Mouse (Mus musculus) splenic B cell, adult 2 months (primary cell): Measurements from ENCODE around the gene Eno1.
"Not testable (repeated sequence)": the region's sequence is repeated elsewhere in the genome, so short reads cannot be mapped to it uniquely, and the experiment has no call there.

ENCODE experiments used
- DNase-seq: peaks from one replicate; pipeline ENCODE4 v3.0.0-alpha.2; 2011; ENCODE audit warnings: low read depth, low spot score
- H3K27me3 ChIP-seq: 2 replicates; pipeline ENCODE4 v1.6.1; 2012; ENCODE audit warnings: mild to moderate bottlenecking, low read length, moderate library complexity, mixed read lengths; ENCODE audit not compliant: control insufficient read depth, poor library complexity, insufficient read depth, severe bottlenecking
- H3K36me3 ChIP-seq: 2 replicates; pipeline ENCODE4 v1.6.1; 2012; ENCODE audit warnings: mild to moderate bottlenecking, low read length, moderate library complexity, mixed read lengths; ENCODE audit not compliant: control insufficient read depth, poor library complexity, insufficient read depth, severe bottlenecking

Gene Eno1

DNA sequence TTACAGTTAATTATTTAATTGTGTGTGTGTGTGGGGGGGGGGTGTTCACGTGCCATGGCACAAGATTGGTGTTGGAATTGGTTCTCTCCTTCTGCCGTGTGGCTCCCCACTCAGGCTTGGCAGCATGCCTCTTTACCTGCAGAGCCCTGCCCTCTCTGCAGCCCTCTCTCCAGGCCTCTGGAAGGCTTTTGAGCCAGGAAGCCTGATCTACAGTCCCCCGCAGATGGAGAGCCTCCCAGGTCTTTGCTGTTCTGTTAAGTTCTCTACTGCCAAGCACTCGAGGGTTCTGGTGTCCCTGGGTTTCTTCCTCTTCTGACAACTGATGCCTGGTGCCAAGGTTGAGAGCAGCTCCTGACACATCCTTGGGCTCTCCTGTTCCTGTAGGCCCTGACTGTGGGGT, 17.9 kb downstream of the Eno1 start:
- DNase-seq: no peak
- no peaks in the 10 kb centered on the region; the same call in 1 of the 2 replicates for H3K36me3 ChIP-seq
- H3K27me3 ChIP-seq: no peaks in the 10 kb centered on the region

DNA sequence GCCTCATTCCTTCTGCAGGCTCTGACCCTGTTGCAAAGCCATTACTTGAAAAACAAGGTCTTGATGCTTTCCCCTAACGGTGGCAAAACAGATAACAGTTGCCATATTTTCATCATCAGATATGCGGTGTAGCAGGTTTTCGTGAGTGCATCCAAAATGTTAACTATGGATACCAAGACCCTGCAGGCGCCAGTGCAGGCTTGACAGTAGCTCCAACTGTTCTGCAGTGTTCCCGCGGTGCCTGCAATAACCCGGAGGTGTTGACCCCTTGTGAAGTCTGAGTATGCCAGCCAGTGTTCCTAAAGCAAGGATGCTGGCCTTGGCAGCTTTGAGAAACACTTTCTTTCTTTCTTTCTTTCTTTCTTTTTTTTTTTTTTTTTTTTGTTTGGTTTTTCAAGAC, 18.7 kb downstream of the Eno1 start:
- H3K36me3 ChIP-seq: no peaks in the 10 kb centered on the region

DNA sequence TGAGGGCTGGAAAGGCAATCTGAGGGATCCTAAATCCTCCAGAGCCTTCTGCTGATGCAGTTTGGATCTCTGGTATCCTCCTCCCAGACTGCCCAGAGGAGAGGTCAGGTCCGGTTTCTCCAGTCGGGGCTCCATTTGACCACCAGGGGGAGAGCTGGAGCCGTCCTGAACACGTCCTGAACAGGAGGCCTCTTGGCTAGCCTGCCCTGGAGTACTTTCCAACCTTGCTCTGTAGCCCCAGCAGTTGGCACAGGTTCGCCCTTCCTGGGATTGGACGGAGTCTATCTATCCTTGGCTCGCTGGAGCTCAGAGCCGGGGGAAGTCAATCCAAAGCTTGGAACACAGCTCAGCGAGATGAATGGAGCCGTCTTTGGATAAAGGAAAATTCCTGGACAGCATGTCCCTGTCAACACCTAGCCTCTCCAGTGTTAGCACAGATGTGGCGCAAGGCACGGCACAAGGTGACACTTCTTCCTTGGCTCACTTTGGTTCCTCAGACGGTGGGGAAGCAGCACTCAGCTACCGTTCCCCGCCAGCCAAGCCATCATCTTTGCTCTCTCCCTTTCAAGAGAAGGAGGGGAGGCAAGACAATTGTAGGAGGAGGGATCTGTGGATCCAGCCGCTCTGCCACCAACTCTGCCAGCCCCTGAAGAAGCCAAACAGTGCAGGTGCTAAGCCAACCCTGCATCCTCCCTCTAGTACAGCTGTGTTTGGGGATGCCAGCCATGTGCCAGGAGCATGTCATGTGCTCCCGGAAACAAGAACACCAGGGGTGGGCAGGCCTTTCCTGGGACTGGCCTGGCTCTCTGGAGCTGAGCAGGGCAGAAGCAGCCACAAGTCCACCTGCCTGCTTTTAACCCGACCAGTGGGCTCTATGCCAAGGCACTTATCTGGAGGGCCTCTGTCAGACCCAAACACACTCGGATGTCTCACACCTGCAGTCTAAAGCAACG, 21.0 kb downstream of the Eno1 start:
- Histone ChIP-seq H3K27me3 (no peaks in the 10 kb centered on the region), H3K36me3 (no peaks in the 10 kb centered on the region)
- DNase-seq: peak; percentile 83

More for the DNA sequence above, 18.7 kb downstream of the Eno1 start:
- no peaks in the 10 kb centered on the region for H3K27me3 ChIP-seq
- DNase-seq: no peak

- DNase-seq: no peak
- Histone ChIP-seq H3K27me3 (no peaks in the 10 kb centered on the region), H3K36me3 (no peaks in the 10 kb centered on the region)
Measured at GRCm38 (mm10) chr4:150258388-150258787, 21.9 kb downstream of the Eno1 start.

DNA sequence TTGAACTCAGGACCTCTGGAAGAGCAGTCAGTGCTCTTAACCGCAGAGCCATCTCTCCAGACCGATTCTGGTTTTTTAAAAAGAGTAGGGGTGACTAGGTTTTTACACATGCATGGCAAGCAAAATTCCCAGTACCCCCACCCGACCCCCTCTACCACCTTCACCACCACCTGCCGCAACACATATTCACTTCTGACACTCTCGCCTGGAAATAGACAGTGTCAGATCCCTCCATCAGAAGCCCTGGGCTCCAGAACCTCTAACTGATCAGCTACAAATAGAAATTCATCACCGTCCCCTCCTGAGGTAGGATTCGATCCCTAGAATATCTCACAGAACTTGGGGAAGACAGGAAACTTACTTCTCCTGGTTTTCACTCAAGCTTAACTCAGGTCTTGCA, 23.1 kb downstream of the Eno1 start:
- DNase-seq: no peak
- H3K36me3 ChIP-seq: no peaks in the 10 kb centered on the region
- H3K27me3 ChIP-seq: no peaks in the 10 kb centered on the region

DNA sequence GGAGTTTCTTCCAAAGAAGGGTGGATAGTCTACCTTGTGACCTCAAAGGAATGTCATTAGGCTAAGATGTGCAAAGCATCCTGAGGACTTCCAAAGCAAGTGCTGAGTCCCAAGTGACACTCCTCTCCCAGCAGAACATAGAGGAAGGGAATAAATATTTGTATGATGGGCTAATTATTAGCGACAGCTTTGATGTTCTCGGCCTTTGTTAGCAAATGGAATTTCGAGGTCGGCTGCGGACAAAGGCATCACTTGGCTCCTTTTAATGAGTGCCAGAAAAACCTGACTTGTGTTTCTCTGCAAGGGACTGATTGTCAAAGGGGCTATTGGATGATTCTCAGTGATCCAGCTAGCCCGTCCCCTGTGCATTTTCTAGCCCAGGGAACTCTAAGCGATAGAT, 23.6 kb downstream of the Eno1 start:
- Histone ChIP-seq H3K27me3 (no peaks in the 10 kb centered on the region; the same call in 1 of the 2 replicates), H3K36me3 (no peaks in the 10 kb centered on the region)
- no peak for DNase-seq

GRCm38 (mm10) chr4:150260745-150261144, 24.2 kb downstream of the Eno1 start:
- H3K27me3 ChIP-seq: no peaks in the 10 kb centered on the region; the same call in 1 of the 2 replicates
- DNase-seq: peak; percentile 60
- H3K36me3 ChIP-seq: no peaks in the 10 kb centered on the region

- no peaks in the 10 kb centered on the region for H3K36me3 ChIP-seq
- no peaks in the 10 kb centered on the region; the same call in 1 of the 2 replicates for H3K27me3 ChIP-seq
- DNase-seq: no peak
Measured at GRCm38 (mm10) chr4:150262301-150262700, 25.8 kb downstream of the Eno1 start.

- peak; percentile 51 for DNase-seq
- Histone ChIP-seq H3K27me3 (no peaks in the 10 kb centered on the region; the same call in 1 of the 2 replicates), H3K36me3 (no peaks in the 10 kb centered on the region)
Measured at GRCm38 (mm10) chr4:150264903-150265302, 28.4 kb downstream of the Eno1 start.

DNA sequence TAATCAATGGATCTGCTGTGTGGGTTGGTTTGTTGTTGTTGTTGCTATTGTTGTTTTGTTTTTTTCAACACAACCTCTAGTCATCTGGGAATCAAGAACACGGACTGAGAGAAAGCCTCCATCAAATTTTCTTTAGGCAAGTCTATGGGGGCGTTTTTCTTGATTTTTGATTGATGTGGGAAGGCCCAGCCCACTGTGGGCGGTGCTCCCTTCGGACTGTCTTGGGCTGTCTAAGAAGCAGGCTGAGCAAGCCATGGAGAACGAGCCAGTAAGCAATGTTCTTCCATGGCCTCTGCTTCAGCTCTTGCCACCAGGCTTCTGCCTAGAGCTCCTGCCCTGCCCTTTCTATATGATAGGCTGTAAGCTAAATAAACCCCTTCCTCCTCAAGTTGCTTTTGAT, 28.9 kb downstream of the Eno1 start:
- H3K36me3 ChIP-seq: no peaks in the 10 kb centered on the region
- H3K27me3 ChIP-seq: no peaks in the 10 kb centered on the region; the same call in 1 of the 2 replicates
- no peak for DNase-seq

GRCm38 (mm10) chr4:150266655-150267223, 30.2 kb downstream of the Eno1 start:
- H3K27me3 ChIP-seq: no peaks in the 10 kb centered on the region; the same call in 1 of the 2 replicates
- no peaks in the 10 kb centered on the region for H3K36me3 ChIP-seq
- DNase-seq: no peak

DNA sequence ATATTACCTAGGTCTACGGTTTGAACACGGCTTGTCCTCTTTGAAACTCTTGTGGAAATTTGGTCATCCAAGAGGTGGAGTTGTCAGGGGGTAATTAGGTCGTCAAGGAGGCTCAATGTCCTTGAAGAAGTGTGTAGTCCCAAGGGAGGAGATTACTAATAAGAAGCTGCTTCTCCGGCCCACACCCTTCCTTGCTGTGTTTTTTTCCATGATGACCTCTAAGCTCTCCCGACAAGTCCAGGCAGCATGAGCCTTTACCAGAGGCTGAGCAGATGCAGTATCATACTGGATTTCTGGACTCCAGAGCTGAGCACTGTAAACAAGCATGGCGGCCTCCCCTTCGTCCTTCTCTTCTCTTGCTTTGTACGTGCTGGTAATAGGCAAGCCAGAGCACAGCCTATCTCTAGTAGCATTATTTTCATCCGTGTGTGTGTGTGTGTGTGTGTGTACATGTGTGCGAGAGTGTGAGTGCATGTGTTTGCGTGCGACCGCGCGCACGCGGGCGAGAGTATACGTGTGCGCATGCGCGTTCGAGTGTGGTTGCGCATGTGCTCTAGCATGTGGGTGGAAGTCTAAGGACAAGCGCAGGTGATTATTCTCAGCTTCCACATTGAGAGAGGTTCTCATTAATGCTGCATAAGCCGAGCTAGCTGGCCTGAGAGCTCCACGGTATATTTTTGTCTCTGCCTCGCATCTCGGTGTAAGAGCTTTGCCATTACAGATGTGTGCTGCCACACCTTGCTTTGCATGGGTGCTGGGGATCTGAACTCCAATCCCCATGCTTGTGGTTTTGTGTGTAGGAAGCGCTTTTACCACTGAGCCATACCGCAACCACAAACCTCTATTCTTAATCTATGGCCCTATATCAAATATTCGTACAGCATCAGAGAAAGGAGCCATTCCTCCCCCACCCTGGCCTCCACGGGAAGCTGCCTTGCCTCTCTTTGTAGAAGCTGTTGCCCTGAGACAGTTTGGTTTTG, 32.4 kb downstream of the Eno1 start:
- Histone ChIP-seq H3K27me3 (no peaks in the 10 kb centered on the region; the same call in 1 of the 2 replicates), H3K36me3 (no peaks in the 10 kb centered on the region)
- peak; percentile 50 for DNase-seq

DNA sequence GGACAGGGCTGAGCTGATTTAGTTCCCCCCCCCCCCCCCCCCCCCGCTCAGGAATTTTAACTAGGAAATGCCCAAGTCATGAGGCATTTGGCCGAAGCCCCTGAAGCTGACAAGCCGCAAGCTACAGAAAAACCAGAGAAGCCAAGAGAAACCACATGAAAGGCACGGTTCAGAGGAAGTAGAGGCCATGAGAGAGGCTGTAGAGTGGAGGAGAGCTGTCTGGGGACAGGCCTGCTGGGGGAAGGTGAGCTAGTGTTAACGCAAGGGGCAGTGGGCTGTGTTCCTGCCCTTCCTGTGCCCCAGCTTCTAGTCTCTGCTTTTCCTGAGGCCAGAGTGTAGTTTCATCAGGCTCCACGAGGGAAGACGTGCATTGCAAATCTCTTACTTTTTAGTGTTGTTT, 33.2 kb downstream of the Eno1 start:
- peak; percentile 44 for DNase-seq
- H3K27me3 ChIP-seq: no peaks in the 10 kb centered on the region; the same call in 1 of the 2 replicates
- no peaks in the 10 kb centered on the region for H3K36me3 ChIP-seq

DNA sequence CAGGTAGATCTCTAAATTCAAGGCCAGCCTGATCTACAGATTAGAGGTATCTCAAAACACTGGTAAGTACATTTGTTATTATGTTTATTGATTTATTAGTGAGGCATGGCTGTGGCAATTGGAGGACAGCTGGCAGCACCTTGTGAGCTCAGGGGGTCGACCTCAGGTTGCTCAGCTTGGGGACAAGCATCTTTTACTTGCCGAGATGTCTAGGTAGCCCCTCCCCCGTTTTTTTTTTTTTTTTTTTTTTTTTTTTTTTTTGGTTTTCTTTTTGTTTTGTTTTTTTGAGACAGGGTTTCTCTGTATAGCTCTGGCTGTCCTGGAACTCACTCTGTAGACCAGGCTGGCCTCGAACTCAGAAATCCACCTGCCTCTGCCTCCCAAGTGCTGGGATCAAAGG, 34.2 kb downstream of the Eno1 start:
- not testable (repeated sequence) for H3K36me3 ChIP-seq, H3K27me3 ChIP-seq, DNase-seq
